Mouse (Mus musculus) right cerebral cortex, postnatal 10 days (tissue): ENCODE measurements around the gene BC029722.
A peak's percentile ranks its signal among the peaks of the same experiment; 100 is the strongest.

Experiments
- DNase-seq, 2 experiments: peaks; one replicate each; pipeline ENCODE4 v3.0.0; 2021; ENCODE audit warnings: low spot score in 2 of 2

BC029722 gene

GRCm38 (mm10) chr2:155779066-155779465, 40.2 kb downstream of the BC029722 start:
- no peak for DNase-seq

- DNase-seq, result no peak
Observed at GRCm38 (mm10) chr2:155778004-155778403, 41.2 kb downstream of the BC029722 start.

- DNase-seq, result no peak
Observed at GRCm38 (mm10) chr2:155777688-155777985, 41.6 kb downstream of the BC029722 start.

- no peak for DNase-seq
Observed at GRCm38 (mm10) chr2:155776824-155777687, 42.2 kb downstream of the BC029722 start.

- DNase-seq, result peak; percentile 54 to 71
Observed at GRCm38 (mm10) chr2:155775685-155776263, 43.5 kb downstream of the BC029722 start.

- no peak for DNase-seq
Observed at GRCm38 (mm10) chr2:155774927-155775684, 44.1 kb downstream of the BC029722 start, which contains the start of gene Mmp24. Gene Mmp24, plus strand, starts transcription at chr2:155775342.

GRCm38 (mm10) chr2:155774261-155774926, 44.8 kb downstream of the BC029722 start:
- no peak for DNase-seq

GRCm38 (mm10) chr2:155773664-155774063, 45.6 kb downstream of the BC029722 start:
- DNase-seq, result no peak
